Comparison of ENCODE assay signal across 27 mouse cellular contexts in genomic region chr2:60505145-60505544, GRCm38 (mm10). TPM values are rescaled to one million over a fixed set of nuclear protein-coding genes. Genes with fewer than 3 reads are reported as not detected.
DNase-seq lines count a peak whose midpoint lies in the region; ATAC-seq and TF ChIP-seq lines count a peak whose summit lies in the region.
"Had no signal": no experiment of that assay in that cellular context is flagged by ENCODE, and none has a peak within 500 bp of the region (broad histone marks: within the 10 kb centered on the region; RNA-seq: fewer than 3 reads in every experiment).

No protein-coding gene starts in this region.

- TF ChIP-seq CTCF in heart, postnatal 0 days (IDR thresholded peaks at IDR 0.05; ENCODE audit: low read depth), result 0 out of 2 replicates have a peak, but pooled peaks have one; percentile 9
- no peak for TF ChIP-seq CTCF in lung, postnatal 0 days (IDR thresholded peaks at IDR 0.05)

- H3K4me3 ChIP-seq in heart, embryonic 11.5 days (ENCODE audit: low read depth, low read length), result no peak overlapping the region
- no peak overlapping the region for H3K4me3 ChIP-seq in heart, postnatal 0 days (ENCODE audit: low read depth, low read length)
- no peak overlapping the region for H3K4me3 ChIP-seq in lung, postnatal 0 days (ENCODE audit: low read depth, low read length)
- H3K4me3 ChIP-seq in hindbrain, embryonic 10.5 days, result no peak overlapping the region
- H3K4me3 ChIP-seq: forebrain, embryonic 13.5 days; midbrain, embryonic 13.5 days; neural tube, embryonic 13.5 days; stomach, embryonic 15.5 days had no signal

- H3K4me2 ChIP-seq in heart, embryonic 11.5 days, result peak overlapping the region; percentile 19; the same call in 1 of the 2 replicates
- no peak overlapping the region for H3K4me2 ChIP-seq in heart, postnatal 0 days (ENCODE audit: low read depth, low read length)
- H3K4me2 ChIP-seq in lung, postnatal 0 days (replicated peaks; ENCODE audit: low read depth, low read length), result no peak overlapping the region
- H3K4me2 ChIP-seq: forebrain, embryonic 13.5 days; hindbrain, embryonic 14.5 days; midbrain, embryonic 13.5 days; neural tube, embryonic 13.5 days; stomach, embryonic 15.5 days had no signal

- H3K27me3 ChIP-seq in heart, embryonic 11.5 days (ENCODE audit: control insufficient read depth, insufficient read depth, low read length), result no peaks in the 10 kb centered on the region
- H3K27me3 ChIP-seq in heart, postnatal 0 days (ENCODE audit: control insufficient read depth, insufficient read depth, low read length), result no peaks in the 10 kb centered on the region
- no peaks in the 10 kb centered on the region for H3K27me3 ChIP-seq in lung, postnatal 0 days (replicated peaks; ENCODE audit: insufficient read depth, low read length)
- no peaks in the 10 kb centered on the region for H3K27me3 ChIP-seq in hindbrain, embryonic 10.5 days (ENCODE audit: insufficient read depth, poor library complexity, severe bottlenecking)
- H3K27me3 ChIP-seq: CH12.LX; forebrain, embryonic 13.5 days; midbrain, embryonic 13.5 days; neural tube, embryonic 13.5 days; Patski; stomach, embryonic 15.5 days had no signal

- H3K4me1 ChIP-seq in heart, embryonic 11.5 days (ENCODE audit: control insufficient read depth, insufficient read depth, low read length), result peaks cover 7% of the 10 kb centered on the region
- H3K4me1 ChIP-seq in heart, postnatal 0 days (ENCODE audit: control insufficient read depth, insufficient read depth), result peaks cover 16% of the 10 kb centered on the region
- no peaks in the 10 kb centered on the region for H3K4me1 ChIP-seq in lung, postnatal 0 days (ENCODE audit: insufficient read depth, low read depth, low read length)
- H3K4me1 ChIP-seq in hindbrain, embryonic 10.5 days (replicated peaks), result 0 out of 2 replicates have a peak, but pooled peaks cover 3% of the 10 kb centered on the region
- H3K4me1 ChIP-seq: forebrain, embryonic 13.5 days; midbrain, embryonic 13.5 days; neural tube, embryonic 13.5 days; stomach, embryonic 15.5 days had no signal

- H3K9ac ChIP-seq in heart, embryonic 11.5 days (ENCODE audit: low read depth, low read length), result 0 out of 2 replicates have a peak overlapping the region, but pooled peaks have one; percentile 10
- H3K9ac ChIP-seq in heart, postnatal 0 days (replicated peaks; ENCODE audit: low read depth, low read length), result no peak overlapping the region
- no peak overlapping the region for H3K9ac ChIP-seq in lung, postnatal 0 days (replicated peaks; ENCODE audit: low read depth)
- H3K9ac ChIP-seq: forebrain, embryonic 13.5 days; hindbrain, embryonic 14.5 days; midbrain, embryonic 13.5 days; neural tube, embryonic 13.5 days; stomach, embryonic 15.5 days had no signal

- H3K9me3 ChIP-seq in heart, embryonic 11.5 days (replicated peaks; ENCODE audit: control insufficient read depth, low read length), result no peaks in the 10 kb centered on the region
- H3K9me3 ChIP-seq in heart, postnatal 0 days (replicated peaks; ENCODE audit: control insufficient read depth, low read length), result no peaks in the 10 kb centered on the region
- H3K9me3 ChIP-seq in lung, postnatal 0 days (ENCODE audit: low read length), result no peaks in the 10 kb centered on the region
- no peaks in the 10 kb centered on the region for H3K9me3 ChIP-seq in hindbrain, embryonic 10.5 days
- H3K9me3 ChIP-seq: forebrain, embryonic 13.5 days; G1E; midbrain, embryonic 13.5 days; neural tube, embryonic 13.5 days; stomach, embryonic 15.5 days had no signal

- WGBS in heart, embryonic 11.5 days (ENCODE audit: insufficient replicate concordance), result 37% methylated on average over 2 of the region's 2 CpGs
- 22% methylated on average over 2 of the region's 2 CpGs for WGBS in heart, postnatal 0 days
- 37% methylated on average over 2 of the region's 2 CpGs for WGBS in lung, postnatal 0 days
- 64% methylated on average over 2 of the region's 2 CpGs for WGBS in hindbrain, embryonic 10.5 days

- ATAC-seq in heart, embryonic 11.5 days (replicated peaks; ENCODE audit: insufficient number of reproducible peaks, low FRiP score, low TSS enrichment), result no peak
- ATAC-seq in heart, postnatal 0 days (ENCODE audit: insufficient read depth, low read depth), result peak; percentile 49; the same call in 1 of the 2 replicates
- ATAC-seq in granulocyte monocyte progenitor cell, adult 5-6 weeks (replicated peaks; ENCODE audit: poor library complexity, severe bottlenecking), result peak; percentile 45
- ATAC-seq in lung, postnatal 0 days, result no peak
- ATAC-seq: forebrain, embryonic 13.5 days; midbrain, embryonic 13.5 days had no signal

- DNase-seq in heart, postnatal 36 days, result no peak
- DNase-seq in heart, postnatal 0 days (ENCODE audit: low spot score), result peak; percentile 25
- DNase-seq in heart, postnatal 4 days, result no peak
- peak; percentile 10 for DNase-seq in naive thymus-derived CD4-positive, alpha-beta T cell, adult 2 months (ENCODE audit: low read depth)
- no peak for DNase-seq in lung, postnatal 0 days (ENCODE audit: low spot score)
- DNase-seq in hindbrain, embryonic 10.5 days (ENCODE audit: low spot score), result no peak
- DNase-seq: adrenal gland, adult 2 months; cerebellum, adult 8-10 months; cerebellum, postnatal 36 days; gastrocnemius, postnatal 36 days; kidney, adult 2 months; layer of hippocampus, adult 9-11 months; right cerebral cortex, adult 18-20 months; thymus, adult 18-20 months; thymus, postnatal 4 days had no signal

- intact Hi-C loops in heart, postnatal 36 days (cut with DNase I), result no loop called here

- TF ChIP-seq EP300 in heart, postnatal 0 days (IDR thresholded peaks at IDR 0.05; ENCODE audit: low read depth), result no peak
- no peak for TF ChIP-seq EP300 in lung, postnatal 0 days (IDR thresholded peaks at IDR 0.05)

- no peaks in the 10 kb centered on the region for H3K36me3 ChIP-seq in heart, embryonic 11.5 days (ENCODE audit: control insufficient read depth, insufficient read depth, low read length)
- H3K36me3 ChIP-seq in heart, postnatal 0 days (replicated peaks; ENCODE audit: control insufficient read depth, insufficient read depth, low read length), result no peaks in the 10 kb centered on the region
- no peaks in the 10 kb centered on the region for H3K36me3 ChIP-seq in lung, postnatal 0 days (ENCODE audit: insufficient read depth, low read length)
- H3K36me3 ChIP-seq in hindbrain, embryonic 10.5 days, result no peaks in the 10 kb centered on the region
- H3K36me3 ChIP-seq: G1E; midbrain, embryonic 13.5 days; neural tube, embryonic 13.5 days; stomach, embryonic 15.5 days had no signal

- peak overlapping the region; percentile 73 for H3K27ac ChIP-seq in heart, embryonic 11.5 days (ENCODE audit: low read depth, low read length)
- H3K27ac ChIP-seq in heart, postnatal 0 days (ENCODE audit: low read depth), result peak overlapping the region; percentile 53
- H3K27ac ChIP-seq in lung, postnatal 0 days (ENCODE audit: low read length), result no peak overlapping the region
- H3K27ac ChIP-seq in hindbrain, embryonic 10.5 days, result no peak overlapping the region
- H3K27ac ChIP-seq: forebrain, embryonic 13.5 days; hindbrain, embryonic 14.5 days; kidney, postnatal 0 days; midbrain, embryonic 13.5 days; neural tube, embryonic 13.5 days; stomach, embryonic 15.5 days had no signal

RNA-seq across cellular contexts. Expression of gene Pla2r1, which starts 48.0 kb away (rescaled TPM):
- polyA plus RNA-seq in heart, embryonic 11.5 days (2014; fragmentation: Nextera tagmentation; extraction: Ambion mirVana), result 3.2 and 3.3 TPM in 2 replicates
- 1 to 10 TPM; 1.1 to 1.4 TPM for total RNA-seq in heart, postnatal 36 days (2021)
- total RNA-seq in heart, postnatal 0 days (2014; rRNA removed; ENCODE audit: low replicate concordance), result 0.39 and 0.61 TPM in 2 replicates
- polyA plus RNA-seq in heart, postnatal 0 days (2015; fragmentation: Nextera tagmentation; extraction: Ambion mirVana), result 0.63 and 1.00 TPM in 2 replicates
- 1 to 10 TPM; 1.9 to 2.7 TPM for total RNA-seq in heart, postnatal 4 days (2021)
- 2.4 TPM in 1 of 2 replicates, not detected in the other for total RNA-seq in granulocyte monocyte progenitor cell, adult 5-6 weeks (2014; fragmentation: Nextera tagmentation)
- total RNA-seq in granulocyte monocyte progenitor cell, adult 5-6 weeks (2017), result 0.39 and 3.5 TPM in 2 replicates
- 1.4 and 1.6 TPM in 2 replicates for polyA plus RNA-seq in lung, postnatal 0 days (2015; fragmentation: Nextera tagmentation; extraction: Ambion mirVana)
- 0.95 and 1.5 TPM in 2 replicates for polyA plus RNA-seq in hindbrain, embryonic 10.5 days (2016; fragmentation: Nextera tagmentation; extraction: Ambion mirVana)
- total RNA-seq: CH12.LX; monocyte, adult 5-6 weeks had no signal
- polyA plus RNA-seq: G1E had no signal

Comparison
In these comparisons a context has a peak if more than half of its experiments do, and no peak if none do; other contexts are left out.
1. ATAC-seq: peak in heart, postnatal 0 days (single experiment) and granulocyte monocyte progenitor cell, adult 5-6 weeks (single experiment); none in heart, embryonic 11.5 days (single experiment) and lung, postnatal 0 days (single experiment).
2. DNase-seq: peak in heart, postnatal 0 days (single experiment) and naive thymus-derived CD4-positive, alpha-beta T cell, adult 2 months (single experiment); none in heart, postnatal 36 days (0 of 2), heart, postnatal 4 days (single experiment), lung, postnatal 0 days (single experiment) and hindbrain, embryonic 10.5 days (single experiment).
3. H3K27ac ChIP-seq: peak in heart, embryonic 11.5 days (single experiment) and heart, postnatal 0 days (single experiment); none in lung, postnatal 0 days (single experiment) and hindbrain, embryonic 10.5 days (single experiment).